Mouse (Mus musculus) G1E (cell line): ENCODE data around the gene Gtf2ird1.

ENCODE experiments used
- CTCF ChIP-seq: IDR thresholded peaks from 2 replicates; pipeline ENCODE4 v1.5.1; 2012; ENCODE audit warnings: low read depth, low read length, inconsistent platforms, mixed read lengths
- GATA1 ChIP-seq: IDR thresholded peaks from 2 replicates; pipeline ENCODE4 v1.6.1; 2012; ENCODE audit warnings: borderline replicate concordance, low read length, inconsistent platforms, mixed read lengths
- POLR2AphosphoS5 ChIP-seq: IDR thresholded peaks from 2 replicates; pipeline ENCODE4 v1.6.1; 2012; ENCODE audit warnings: low read depth, low read length, inconsistent platforms; ENCODE audit not compliant: insufficient replicate concordance

DNA sequence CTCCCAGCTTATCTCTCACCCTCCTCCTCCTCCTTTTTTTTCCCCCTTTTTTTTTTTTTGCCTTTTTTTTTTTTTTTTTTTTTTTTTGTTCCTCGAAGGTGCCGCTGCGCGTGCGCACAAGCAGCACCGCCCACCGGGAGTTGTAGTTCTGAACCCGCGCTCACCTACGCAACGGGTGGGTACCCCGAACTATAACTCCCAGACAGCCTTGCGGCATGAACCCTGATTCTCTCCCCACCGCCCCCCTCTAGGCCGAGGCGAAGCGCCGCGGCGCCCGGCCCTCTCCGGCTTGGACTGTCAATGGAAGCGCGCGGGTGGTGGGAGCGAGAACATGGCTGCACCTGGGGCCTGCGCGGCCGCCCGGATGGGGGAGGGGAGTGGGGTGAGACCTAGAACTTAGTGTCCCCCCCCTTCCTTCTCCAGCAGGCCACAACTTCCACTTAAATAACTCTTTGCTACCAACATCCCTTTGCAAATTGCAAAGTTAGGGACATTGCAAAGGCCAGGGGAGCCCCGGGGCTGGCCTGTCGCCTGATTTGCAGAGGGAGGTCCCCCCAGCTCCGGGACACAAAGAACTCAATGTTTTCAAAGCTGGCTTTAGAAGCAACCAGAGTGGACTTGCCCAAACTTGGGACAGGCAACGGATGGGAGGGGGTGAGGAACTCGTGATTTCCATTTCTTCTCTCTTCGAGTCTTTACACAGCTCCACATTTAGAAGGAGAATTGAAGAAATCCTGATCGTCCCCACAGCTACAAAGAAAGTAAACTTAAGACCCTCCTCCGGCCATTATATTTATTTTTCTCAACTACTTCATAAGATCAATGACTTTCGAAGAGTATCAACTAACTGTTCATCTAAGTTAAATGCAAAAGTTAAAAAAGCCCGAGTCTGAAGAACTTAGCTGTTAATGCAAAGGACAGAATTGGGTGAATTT lies 141.6 kb downstream of the Gtf2ird1 start, which contains the start of gene Gtf2i:
- TF ChIP-seq CTCF (no peak), POLR2AphosphoS5 (no peak), GATA1 (no peak)
